Mouse (Mus musculus) spleen, postnatal 0 days (tissue): ENCODE results near the gene Zfp709. TPM values are rescaled to one million over a fixed set of nuclear protein-coding genes. Genes with fewer than 3 reads are reported as not detected.

Source experiments
- polyA plus RNA-seq: library from polyadenylated mRNA; unstranded; fragments of >200 nt; fragmentation: Nextera tagmentation; extraction: Ambion mirVana; gene quantifications from 2 replicates; pipeline ENCODE4 v1.2.1, GENCODE M21; 2015

The Zfp709 gene
- polyA plus RNA-seq = 2.2 and 2.8 TPM in 2 replicates

DNA sequence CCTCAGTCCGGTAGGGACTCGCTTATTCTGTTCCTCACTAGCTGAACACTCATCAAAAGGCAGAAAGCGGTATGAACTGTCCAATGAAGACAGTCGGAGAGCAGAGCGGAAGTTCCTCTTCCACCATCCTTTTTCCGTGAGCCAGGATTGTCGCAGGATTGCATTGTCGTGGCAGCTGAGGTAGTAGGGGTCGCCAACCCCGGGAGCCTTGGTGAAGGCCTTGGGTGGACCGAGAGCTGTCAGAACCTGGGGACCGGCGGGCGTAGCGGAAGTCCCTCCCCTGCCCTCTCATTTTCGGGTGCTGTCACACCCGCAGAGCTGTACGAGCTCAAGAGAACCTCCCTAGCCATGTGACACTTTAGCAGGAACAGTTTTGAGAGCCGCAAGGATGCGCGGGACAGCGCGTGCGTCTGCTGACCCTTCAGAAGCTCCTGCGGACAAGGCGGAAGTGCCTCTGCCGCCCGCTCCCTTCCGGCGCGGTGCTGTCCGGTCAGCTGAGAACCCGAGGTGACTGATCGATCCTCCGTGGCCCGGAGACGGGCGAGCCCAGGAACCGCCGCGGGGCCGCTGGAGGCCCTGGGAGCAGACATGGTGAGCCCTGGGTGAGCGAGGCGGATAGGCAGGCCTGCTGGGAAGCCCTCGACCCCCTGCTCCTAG, at the start of gene Zfp709:
Zfp709 (plus strand) TSS at position 402 of the 657 bp plus-strand sequence.

DNA sequence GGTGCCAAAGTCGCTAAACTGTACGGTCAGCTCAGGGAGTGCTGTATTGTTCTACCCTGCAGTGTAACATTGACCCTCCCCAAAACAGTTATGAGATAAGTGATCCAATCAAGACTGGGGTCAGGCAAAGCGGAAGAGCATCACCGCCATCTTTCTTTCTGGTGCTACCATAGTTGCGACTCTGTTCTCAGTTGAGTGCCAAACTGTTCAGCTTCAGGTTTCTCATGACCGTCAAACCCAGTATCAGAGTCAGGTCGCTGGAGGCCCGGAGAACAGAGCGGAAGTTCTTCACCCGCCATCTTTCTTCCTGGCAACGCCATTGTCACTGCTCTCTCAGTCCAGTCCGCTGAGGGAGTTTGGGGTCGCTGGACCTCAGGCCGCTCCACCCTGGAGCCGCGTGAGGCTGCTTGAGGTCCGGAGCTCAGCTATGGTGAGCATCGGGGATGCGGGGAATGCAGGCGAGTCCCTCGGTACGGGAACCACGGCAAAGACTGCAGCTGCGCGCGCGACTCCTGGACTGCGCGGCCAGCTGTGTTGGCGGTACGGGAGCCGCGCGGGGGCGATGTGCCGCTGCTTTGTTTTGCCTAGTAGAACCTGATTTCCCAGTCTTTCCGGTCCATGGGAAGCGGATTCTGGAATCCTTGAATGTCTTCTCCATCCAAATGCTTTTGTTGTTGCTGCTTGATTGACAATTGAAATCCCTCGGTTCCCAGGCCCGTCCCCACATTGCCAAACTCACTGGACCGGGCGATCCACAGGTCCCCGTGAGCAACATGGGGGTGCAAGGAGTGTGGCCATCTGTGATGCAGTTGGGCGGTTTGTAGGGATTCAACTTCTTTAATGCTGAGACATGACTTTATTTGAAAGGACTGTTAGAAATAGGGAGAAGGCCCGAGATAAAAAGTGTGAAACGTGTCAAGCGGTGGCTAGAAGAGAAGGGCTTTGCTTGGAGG, 26.8 kb downstream of the Zfp709 start, which contains the start of the genes Zfp882 and Zfp617:
Zfp882 (plus strand) TSS at position 300 of the 953 bp plus-strand sequence.
Zfp617 (plus strand) TSS at position 327 of the 953 bp plus-strand sequence.

Other genes starting within 250 kb of the Zfp709 start
- gene Unc13a, start 210.3 kb upstream of the Zfp709 start, polyA plus RNA-seq = 0.24 and 0.53 TPM in 2 replicates
- 7.5 and 9.3 TPM in 2 replicates for gene Jak3, start 205.7 kb upstream of the Zfp709 start, polyA plus RNA-seq
- 5.0 and 6.6 TPM in 2 replicates for gene Insl3, start 192.8 kb upstream of the Zfp709 start, polyA plus RNA-seq
- 4.3 and 5.0 TPM in 2 replicates for gene B3gnt3, start 180.2 kb upstream of the Zfp709 start, polyA plus RNA-seq
- gene Fcho1, start 156.3 kb upstream of the Zfp709 start, polyA plus RNA-seq = 48.8 and 51.1 TPM in 2 replicates
- 1.0 and 1.6 TPM in 2 replicates for gene Zfp882, start 26.6 kb downstream of the Zfp709 start, polyA plus RNA-seq
- 7.8 and 8.9 TPM in 2 replicates for gene Zfp617, start 26.6 kb downstream of the Zfp709 start, polyA plus RNA-seq
- gene Zfp961, start 69.0 kb downstream of the Zfp709 start, polyA plus RNA-seq = 10.0 and 10.7 TPM in 2 replicates
- gene Cyp4f18, start 127.6 kb downstream of the Zfp709 start, polyA plus RNA-seq = 37.6 and 46.6 TPM in 2 replicates
- 0.13 TPM in 1 of 2 replicates, not detected in the other for gene Olfr372, start 159.2 kb downstream of the Zfp709 start, polyA plus RNA-seq
- 0.06 and 0.07 TPM in 2 replicates for gene Olfr373, start 201.2 kb downstream of the Zfp709 start, polyA plus RNA-seq
- gene Olfr374, start 225.0 kb downstream of the Zfp709 start, polyA plus RNA-seq = 0.04 TPM in 1 of 2 replicates, not detected in the other